ENCODE assay signal across 11 mouse cellular contexts in genomic region chr5:143637832-143638420, GRCm38 (mm10). TPM values are rescaled to one million over a fixed set of nuclear protein-coding genes. Genes with fewer than 3 reads are reported as not detected.
DNase-seq lines count a peak whose midpoint lies in the region; ATAC-seq lines count a peak whose summit lies in the region.
"Had no signal": no experiment of that assay in that cellular context is flagged by ENCODE, and none has a peak within 500 bp of the region (broad histone marks: within the 10 kb centered on the region; RNA-seq: fewer than 3 reads in every experiment).

No protein-coding gene starts in this region.

- H3K4me1 ChIP-seq in forebrain, embryonic 10.5 days: peaks cover 54% of the 10 kb centered on the region
- peaks cover 7% of the 10 kb centered on the region for H3K4me1 ChIP-seq in forebrain, embryonic 14.5 days (ENCODE audit: control insufficient read depth, insufficient read depth, low read length)
- H3K4me1 ChIP-seq in kidney, embryonic 15.5 days: peaks cover 87% of the 10 kb centered on the region
- peaks cover 100% of the 10 kb centered on the region for H3K4me1 ChIP-seq in embryonic facial prominence, embryonic 10.5 days
- H3K4me1 ChIP-seq in liver, embryonic 13.5 days (replicated peaks): peaks cover 98% of the 10 kb centered on the region

- no peaks in the 10 kb centered on the region for H3K9me3 ChIP-seq in forebrain, embryonic 10.5 days
- no peaks in the 10 kb centered on the region for H3K9me3 ChIP-seq in forebrain, embryonic 14.5 days (replicated peaks; ENCODE audit: control insufficient read depth, low read length)
- H3K9me3 ChIP-seq in kidney, embryonic 15.5 days (replicated peaks): no peaks in the 10 kb centered on the region
- H3K9me3 ChIP-seq in embryonic facial prominence, embryonic 10.5 days: no peaks in the 10 kb centered on the region
- no peaks in the 10 kb centered on the region for H3K9me3 ChIP-seq in liver, embryonic 13.5 days (replicated peaks)

- H3K4me2 ChIP-seq in forebrain, embryonic 14.5 days (ENCODE audit: low read length): no peak overlapping the region
- H3K4me2 ChIP-seq in kidney, embryonic 15.5 days: peak overlapping the region; percentile 21
- peak overlapping the region; percentile 12; the same call in 1 of the 2 replicates for H3K4me2 ChIP-seq in liver, embryonic 13.5 days

- no peaks in the 10 kb centered on the region for H3K36me3 ChIP-seq in forebrain, embryonic 10.5 days (replicated peaks)
- no peaks in the 10 kb centered on the region for H3K36me3 ChIP-seq in forebrain, embryonic 14.5 days (ENCODE audit: control insufficient read depth, insufficient read depth, low read length)
- H3K36me3 ChIP-seq in kidney, embryonic 15.5 days: no peaks in the 10 kb centered on the region
- H3K36me3 ChIP-seq in embryonic facial prominence, embryonic 10.5 days (replicated peaks): no peaks in the 10 kb centered on the region
- H3K36me3 ChIP-seq in liver, embryonic 13.5 days: no peaks in the 10 kb centered on the region

- 0 out of 2 replicates have a peak overlapping the region, but pooled peaks have one; percentile 53 for H3K27ac ChIP-seq in forebrain, embryonic 10.5 days
- H3K27ac ChIP-seq in forebrain, embryonic 14.5 days (ENCODE audit: low read depth, low read length): no peak overlapping the region
- H3K27ac ChIP-seq in kidney, embryonic 15.5 days: peak overlapping the region; percentile 86
- H3K27ac ChIP-seq in embryonic facial prominence, embryonic 10.5 days (replicated peaks): peak overlapping the region; percentile 81
- H3K27ac ChIP-seq in liver, embryonic 13.5 days: peak overlapping the region; percentile 92

- 80% methylated on average over 11 of the region's 11 CpGs for WGBS in forebrain, embryonic 10.5 days
- 78% methylated on average over 11 of the region's 11 CpGs for WGBS in forebrain, embryonic 14.5 days
- WGBS in kidney, embryonic 15.5 days: 28% methylated on average over 11 of the region's 11 CpGs
- WGBS in embryonic facial prominence, embryonic 10.5 days: 59% methylated on average over 11 of the region's 11 CpGs
- 82% methylated on average over 11 of the region's 11 CpGs for WGBS in liver, embryonic 13.5 days (ENCODE audit: insufficient replicate concordance)

- H3K4me3 ChIP-seq in forebrain, embryonic 10.5 days: no peak overlapping the region
- no peak overlapping the region for H3K4me3 ChIP-seq in forebrain, embryonic 14.5 days (ENCODE audit: low read depth, low read length)
- no peak overlapping the region for H3K4me3 ChIP-seq in kidney, embryonic 15.5 days (replicated peaks)
- peak overlapping the region; percentile 18; the same call in 1 of the 2 replicates for H3K4me3 ChIP-seq in embryonic facial prominence, embryonic 10.5 days
- no peak overlapping the region for H3K4me3 ChIP-seq in liver, embryonic 13.5 days (replicated peaks)

- H3K27me3 ChIP-seq in forebrain, embryonic 10.5 days (ENCODE audit: poor library complexity, severe bottlenecking): no peaks in the 10 kb centered on the region
- no peaks in the 10 kb centered on the region for H3K27me3 ChIP-seq in forebrain, embryonic 14.5 days (replicated peaks; ENCODE audit: control insufficient read depth, insufficient read depth, low read length)
- no peaks in the 10 kb centered on the region for H3K27me3 ChIP-seq in kidney, embryonic 15.5 days
- H3K27me3 ChIP-seq in embryonic facial prominence, embryonic 10.5 days (replicated peaks; ENCODE audit: low read depth, poor library complexity, severe bottlenecking): no peaks in the 10 kb centered on the region
- no peaks in the 10 kb centered on the region for H3K27me3 ChIP-seq in liver, embryonic 13.5 days
- H3K27me3 ChIP-seq: Patski had no signal

- ATAC-seq in forebrain, embryonic 14.5 days: no peak
- ATAC-seq in kidney, embryonic 15.5 days (replicated peaks; ENCODE audit: low FRiP score): no peak
- no peak for ATAC-seq in liver, embryonic 13.5 days (ENCODE audit: low read depth)
- ATAC-seq: Patski had no signal

- no peak for DNase-seq in forebrain, embryonic 10.5 days (ENCODE audit: extremely low spot score, low spot score)
- no peak for DNase-seq in forebrain, embryonic 14.5 days (ENCODE audit: low spot score)
- DNase-seq in kidney, adult 18-20 months: no peak
- DNase-seq in embryonic facial prominence, embryonic 10.5 days (ENCODE audit: low spot score): no peak
- no peak for DNase-seq in liver, embryonic 13.5 days
- DNase-seq in embryo, embryonic 11 days: no peak
- DNase-seq in retina, embryonic 14.5 days (ENCODE audit: low spot score): no peak
- DNase-seq: gastrocnemius, postnatal 10 days; kidney, postnatal 4 days had no signal

- no peak overlapping the region for H3K9ac ChIP-seq in forebrain, embryonic 14.5 days (ENCODE audit: low read length)
- H3K9ac ChIP-seq in kidney, embryonic 15.5 days: no peak overlapping the region
- H3K9ac ChIP-seq in liver, embryonic 13.5 days: peak overlapping the region; percentile 26; the same call in 1 of the 2 replicates

RNA-seq across cellular contexts. Expression of gene Cyth3, which starts 15.7 kb away (rescaled TPM):
- 31.2 and 31.6 TPM in 2 replicates for polyA plus RNA-seq in forebrain, embryonic 10.5 days (2016; fragmentation: Nextera tagmentation; extraction: Ambion mirVana)
- 26.1 and 34.1 TPM in 2 replicates for polyA plus RNA-seq in forebrain, embryonic 14.5 days (2014; fragmentation: Nextera tagmentation; extraction: Ambion mirVana)
- polyA plus RNA-seq in kidney, embryonic 15.5 days (2015; fragmentation: Nextera tagmentation; extraction: Ambion mirVana): 66.0 and 71.5 TPM in 2 replicates
- polyA plus RNA-seq in embryonic facial prominence, embryonic 10.5 days (2016; fragmentation: Nextera tagmentation; extraction: Ambion mirVana): 40.4 and 48.1 TPM in 2 replicates
- polyA plus RNA-seq in liver, embryonic 13.5 days (2015; fragmentation: Nextera tagmentation; extraction: Ambion mirVana): 35.0 and 42.2 TPM in 2 replicates
